Mouse (Mus musculus) stomach, postnatal 0 days (tissue): Measurements from ENCODE around the gene Pla2g12b. TPM values are rescaled to one million over a fixed set of nuclear protein-coding genes. Genes with fewer than 3 reads are reported as not detected.

Source experiments
- ATAC-seq: fragments of 200-750 bp; cut with Nextera tagmentation; 2 replicates; pipeline ENCODE4 v1.8.0; 2017; ENCODE audit not compliant: low FRiP score, low TSS enrichment
- DNase-seq: peaks from one replicate; pipeline ENCODE4 v3.0.0-alpha.2; 2016; ENCODE audit warnings: low spot score
- H3K27ac ChIP-seq: fragments of 300-500 bp; sonication (generic); replicated peaks from 2 replicates; pipeline ENCODE4 v1.5.1; 2014; ENCODE audit warnings: mild to moderate bottlenecking, control low read depth
- H3K27me3 ChIP-seq: fragments of 300-500 bp; sonication (generic); 2 replicates; pipeline ENCODE4 v1.6.1; 2014; ENCODE audit warnings: low read length; ENCODE audit not compliant: control insufficient read depth, insufficient read depth
- H3K36me3 ChIP-seq: fragments of 300-500 bp; sonication (generic); 2 replicates; pipeline ENCODE4 v1.6.1; 2014; ENCODE audit warnings: low read length, mixed read lengths; ENCODE audit not compliant: control insufficient read depth, insufficient read depth
- H3K4me1 ChIP-seq: fragments of 300-500 bp; sonication (generic); replicated peaks from 2 replicates; pipeline ENCODE4 v1.6.1; 2014; ENCODE audit warnings: antibody characterized with exemption; ENCODE audit not compliant: control insufficient read depth, insufficient read depth
- H3K4me2 ChIP-seq: fragments of 300-500 bp; sonication (generic); replicated peaks from 2 replicates; pipeline ENCODE4 v1.6.1; 2014; ENCODE audit warnings: low read depth, mild to moderate bottlenecking, control low read depth, moderate library complexity
- H3K4me3 ChIP-seq: fragments of 300-500 bp; sonication (generic); 2 replicates; pipeline ENCODE4 v1.5.1; 2014; ENCODE audit warnings: low read depth, low read length, control low read depth
- H3K9ac ChIP-seq: fragments of 300-500 bp; sonication (generic); 2 replicates; pipeline ENCODE4 v1.6.1; 2014; ENCODE audit warnings: mild to moderate bottlenecking, low read length, control low read depth, mixed read lengths
- H3K9me3 ChIP-seq: fragments of 300-500 bp; sonication (generic); 2 replicates; pipeline ENCODE4 v1.6.1; 2016; ENCODE audit warnings: low read length; ENCODE audit not compliant: control insufficient read depth
- CTCF ChIP-seq: IDR thresholded peaks from 2 replicates; pipeline ENCODE4 v1.5.1; 2016; ENCODE audit warnings: antibody characterized with exemption, low read depth, mild to moderate bottlenecking, moderate library complexity
- EP300 ChIP-seq: optimal IDR thresholded peaks from 2 replicates; pipeline ENCODE3; 2016; ENCODE audit warnings: antibody characterized with exemption
- WGBS: fragments of 180-500 bp; shearing (Covaris S2); extraction: QIAGEN DNeasy Blood & Tissue Kit; methylation state at CpG from one replicate; pipeline ENCODE4 v1.1.7; 2014; 5-methylcytosine and 5-hydroxymethylcytosine counted together
- polyA plus RNA-seq: library from polyadenylated mRNA; unstranded; fragments of >200 nt; fragmentation: Nextera tagmentation; extraction: Ambion mirVana; gene quantifications from 2 replicates; pipeline ENCODE4 v1.2.1, GENCODE M21; 2015

The Pla2g12b gene
- polyA plus RNA-seq, 1 experiment from 2014 or later, result 34.6 TPM

GRCm38 (mm10) chr10:59435746-59436145 is 32.3 kb downstream of the Pla2g12b start:
- DNase-seq, result no peak
- WGBS, result 93% methylated on average over 18 of the region's 18 CpGs

GRCm38 (mm10) chr10:59438651-59439050 is 35.2 kb downstream of the Pla2g12b start:
- 93% methylated on average over 12 of the region's 12 CpGs for WGBS
- Histone ChIP-seq H3K27me3 (no peaks in the 10 kb centered on the region), H3K4me1 (peaks cover 3% of the 10 kb centered on the region; the same call in 1 of the 2 replicates), H3K36me3 (no peaks in the 10 kb centered on the region), H3K9me3 (no peaks in the 10 kb centered on the region), H3K4me2 (no peak overlapping the region), H3K27ac (no peak overlapping the region), H3K4me3 (no peak overlapping the region), H3K9ac (no peak overlapping the region)
- no peak for ATAC-seq
- TF ChIP-seq EP300, result no peak
- no peak for TF ChIP-seq CTCF
- no peak for DNase-seq

More at GRCm38 (mm10) chr10:59435746-59436145, 32.3 kb downstream of the Pla2g12b start:
- Histone ChIP-seq H3K4me2 (no peak overlapping the region), H3K9ac (no peak overlapping the region), H3K27ac (no peak overlapping the region), H3K4me3 (no peak overlapping the region), H3K36me3 (no peaks in the 10 kb centered on the region), H3K27me3 (no peaks in the 10 kb centered on the region), H3K9me3 (no peaks in the 10 kb centered on the region), H3K4me1 (peaks cover 3% of the 10 kb centered on the region; the same call in 1 of the 2 replicates)
- no peak for ATAC-seq
- TF ChIP-seq CTCF, result no peak
- no peak for TF ChIP-seq EP300

GRCm38 (mm10) chr10:59439508-59439931 is 36.1 kb downstream of the Pla2g12b start:
- TF ChIP-seq EP300 (no peak), CTCF (no peak)
- H3K36me3 ChIP-seq, result no peaks in the 10 kb centered on the region
- H3K27ac ChIP-seq, result peak overlapping the region; percentile 53; the same call in 1 of the 2 replicates
- no peak overlapping the region for H3K9ac ChIP-seq
- ATAC-seq, result no peak
- WGBS, result 32% methylated on average over 5 of the region's 5 CpGs
- DNase-seq, result no peak
- no peak overlapping the region for H3K4me3 ChIP-seq
- H3K4me2 ChIP-seq, result no peak overlapping the region
- H3K4me1 ChIP-seq, result peaks cover 3% of the 10 kb centered on the region; the same call in 1 of the 2 replicates
- H3K27me3 ChIP-seq, result no peaks in the 10 kb centered on the region
- H3K9me3 ChIP-seq, result no peaks in the 10 kb centered on the region

- Histone ChIP-seq H3K36me3 (no peaks in the 10 kb centered on the region), H3K9me3 (no peaks in the 10 kb centered on the region), H3K9ac (no peak overlapping the region), H3K4me2 (no peak overlapping the region), H3K4me3 (no peak overlapping the region), H3K4me1 (peaks cover 3% of the 10 kb centered on the region; the same call in 1 of the 2 replicates), H3K27me3 (no peaks in the 10 kb centered on the region), H3K27ac (0 out of 2 replicates have a peak overlapping the region, but pooled peaks have one; percentile 53)
- TF ChIP-seq EP300 (no peak), CTCF (no peak)
- no peak for ATAC-seq
- no peak for DNase-seq
- 43% methylated on average over 6 of the region's 6 CpGs for WGBS
These were observed 36.7 kb downstream of the Pla2g12b start for GRCm38 (mm10) chr10:59440177-59440576.

GRCm38 (mm10) chr10:59441735-59442134 is 38.3 kb downstream of the Pla2g12b start, which contains the start of gene Oit3:
TSS of gene Oit3 (minus strand) at chr10:59441778.
- Histone ChIP-seq H3K4me3 (no peak within 1 kb of the TSS), H3K27me3 (no peaks in the 10 kb centered on the region), H3K4me2 (no peak within 1 kb of the TSS), H3K36me3 (no peaks in the 10 kb centered on the region), H3K27ac (no peak within 1 kb of the TSS), H3K4me1 (peaks cover 3% of the 10 kb centered on the region; the same call in 1 of the 2 replicates), H3K9ac (no peak within 1 kb of the TSS), H3K9me3 (no peaks in the 10 kb centered on the region)
- WGBS, result 82% methylated on average over 11 of the region's 11 CpGs
- ATAC-seq (no peak), DNase-seq (no peak)
- TF ChIP-seq CTCF (no peak), EP300 (no peak)

- no peak overlapping the region for H3K9ac ChIP-seq
- H3K9me3 ChIP-seq, result no peaks in the 10 kb centered on the region
- H3K27ac ChIP-seq, result no peak overlapping the region
- 0 out of 2 replicates have a peak, but pooled peaks cover 3% of the 10 kb centered on the region for H3K36me3 ChIP-seq
- no peak overlapping the region for H3K4me3 ChIP-seq
- H3K4me1 ChIP-seq, result peaks cover 3% of the 10 kb centered on the region; the same call in 1 of the 2 replicates
- TF ChIP-seq CTCF (no peak), EP300 (no peak)
- no peak for DNase-seq
- H3K27me3 ChIP-seq, result no peaks in the 10 kb centered on the region
- 11% methylated on average over 7 of the region's 7 CpGs for WGBS
- no peak overlapping the region for H3K4me2 ChIP-seq
- no peak for ATAC-seq
These were observed 39.8 kb downstream of the Pla2g12b start for GRCm38 (mm10) chr10:59443212-59443611.
